Mouse (Mus musculus): ENCODE results near the gene S100pbp. TPM values are rescaled to one million over a fixed set of nuclear protein-coding genes. Genes with fewer than 3 reads are reported as not detected.

The S100pbp gene
- polyA plus RNA-seq, 1 experiment from 2014 or later: 14.6 TPM

DNA sequence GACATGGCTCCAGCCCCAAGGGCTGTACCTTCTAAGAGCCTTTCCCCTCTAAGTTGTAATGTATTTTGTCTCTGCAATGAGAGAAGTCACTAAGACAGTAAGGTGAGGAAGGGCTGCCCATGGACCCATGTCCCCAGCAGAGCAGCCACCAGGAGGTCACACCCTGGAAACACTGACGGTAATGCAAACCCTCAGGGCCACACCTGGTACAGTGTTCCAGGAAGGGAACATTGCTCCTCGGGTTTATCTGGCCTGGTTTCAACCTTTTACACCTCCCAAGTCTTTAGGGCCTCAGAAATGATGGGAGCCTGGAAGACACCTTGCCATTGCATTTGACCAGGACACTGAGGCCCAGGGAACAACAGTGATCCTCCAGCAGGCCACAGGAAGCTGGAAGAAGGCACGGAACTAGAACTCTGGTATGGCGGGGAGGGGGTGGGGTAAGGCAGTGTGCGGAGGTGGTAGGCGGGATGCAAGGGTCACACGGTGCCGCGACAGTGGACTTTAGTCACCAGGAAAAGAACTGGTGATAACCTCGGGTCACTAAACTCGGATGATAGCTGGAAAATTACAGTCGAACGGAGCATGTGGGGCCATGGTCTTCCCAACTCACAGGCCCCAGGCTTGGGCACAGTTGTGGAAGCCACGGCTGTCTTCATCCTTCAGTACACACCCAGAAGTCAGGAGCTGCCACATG, 87.2 kb downstream of the S100pbp start:
- Histone ChIP-seq H3K4me3 (ENCODE audit: low read depth, low read length) (no peak overlapping the region), H3K4me2 (ENCODE audit: low read length) (no peak overlapping the region), H3K36me3 (ENCODE audit: control insufficient read depth, insufficient read depth, low read length) (no peaks in the 10 kb centered on the region), H3K9me3 (ENCODE audit: control insufficient read depth, low read length) (no peaks in the 10 kb centered on the region), H3K27me3 (replicated peaks; ENCODE audit: control insufficient read depth, insufficient read depth, low read length) (peaks cover 24% of the 10 kb centered on the region), H3K4me1 (replicated peaks; ENCODE audit: control insufficient read depth, insufficient read depth, low read length) (peaks cover 6% of the 10 kb centered on the region), H3K27ac (ENCODE audit: low read depth) (no peak overlapping the region), H3K9ac (ENCODE audit: low read length) (no peak overlapping the region)
- 72% methylated on average over 14 of the region's 14 CpGs for WGBS
- DNase-seq (ENCODE audit: low spot score): no peak
- ATAC-seq (replicated peaks; ENCODE audit: low FRiP score, low TSS enrichment, low read depth): no peak; the same call in 1 of the 2 replicates

Other genes with a start within 250 kb of the S100pbp start
- 17.5 and 20.1 TPM in 2 replicates for gene Azin2, start 227.3 kb downstream of the S100pbp start, polyA plus RNA-seq (2014; fragmentation: Nextera tagmentation; extraction: Ambion mirVana)
- gene Ak2, start 197.8 kb downstream of the S100pbp start, polyA plus RNA-seq (2014; fragmentation: Nextera tagmentation; extraction: Ambion mirVana): 183 and 184 TPM in 2 replicates
- 7.4 and 8.4 TPM in 2 replicates for gene Rnf19b, start 131.5 kb downstream of the S100pbp start, polyA plus RNA-seq (2014; fragmentation: Nextera tagmentation; extraction: Ambion mirVana)
- gene Tmem54, start 84.2 kb downstream of the S100pbp start, polyA plus RNA-seq (2014; fragmentation: Nextera tagmentation; extraction: Ambion mirVana): 32.2 and 45.9 TPM in 2 replicates
- gene Hpca, start 67.7 kb downstream of the S100pbp start, polyA plus RNA-seq (2014; fragmentation: Nextera tagmentation; extraction: Ambion mirVana): 2.2 and 2.7 TPM in 2 replicates
- 1.7 and 2.4 TPM in 2 replicates for gene Fndc5, start 52.7 kb downstream of the S100pbp start, polyA plus RNA-seq (2014; fragmentation: Nextera tagmentation; extraction: Ambion mirVana)
- 92.9 and 97.2 TPM in 2 replicates for gene Yars, start within 50 bp of the S100pbp start, polyA plus RNA-seq (2014; fragmentation: Nextera tagmentation; extraction: Ambion mirVana)
- gene C77080, start 71.7 kb upstream of the S100pbp start, polyA plus RNA-seq (2014; fragmentation: Nextera tagmentation; extraction: Ambion mirVana): 7.2 and 7.4 TPM in 2 replicates
- gene Sync, start 97.9 kb upstream of the S100pbp start, polyA plus RNA-seq (2014; fragmentation: Nextera tagmentation; extraction: Ambion mirVana): 1.3 and 2.1 TPM in 2 replicates
- gene Rbbp4, start 145.6 kb upstream of the S100pbp start, polyA plus RNA-seq (2014; fragmentation: Nextera tagmentation; extraction: Ambion mirVana): 333 and 352 TPM in 2 replicates
- 46.9 and 51.3 TPM in 2 replicates for gene Zbtb8os, start 146.0 kb upstream of the S100pbp start, polyA plus RNA-seq (2014; fragmentation: Nextera tagmentation; extraction: Ambion mirVana)
- gene Zbtb8a, start 188.4 kb upstream of the S100pbp start, polyA plus RNA-seq (2014; fragmentation: Nextera tagmentation; extraction: Ambion mirVana): 7.6 and 11.1 TPM in 2 replicates

Measured in intestine, embryonic 14.5 days (tissue).